Mouse (Mus musculus): Measurements from ENCODE around the gene Arf1. TPM values are rescaled to one million over a fixed set of nuclear protein-coding genes. Genes with fewer than 3 reads are reported as not detected.

Arf1 gene
- 684 and 686 TPM in 2 replicates for polyA plus RNA-seq (2015; fragmentation: Nextera tagmentation; extraction: Ambion mirVana)

DNA sequence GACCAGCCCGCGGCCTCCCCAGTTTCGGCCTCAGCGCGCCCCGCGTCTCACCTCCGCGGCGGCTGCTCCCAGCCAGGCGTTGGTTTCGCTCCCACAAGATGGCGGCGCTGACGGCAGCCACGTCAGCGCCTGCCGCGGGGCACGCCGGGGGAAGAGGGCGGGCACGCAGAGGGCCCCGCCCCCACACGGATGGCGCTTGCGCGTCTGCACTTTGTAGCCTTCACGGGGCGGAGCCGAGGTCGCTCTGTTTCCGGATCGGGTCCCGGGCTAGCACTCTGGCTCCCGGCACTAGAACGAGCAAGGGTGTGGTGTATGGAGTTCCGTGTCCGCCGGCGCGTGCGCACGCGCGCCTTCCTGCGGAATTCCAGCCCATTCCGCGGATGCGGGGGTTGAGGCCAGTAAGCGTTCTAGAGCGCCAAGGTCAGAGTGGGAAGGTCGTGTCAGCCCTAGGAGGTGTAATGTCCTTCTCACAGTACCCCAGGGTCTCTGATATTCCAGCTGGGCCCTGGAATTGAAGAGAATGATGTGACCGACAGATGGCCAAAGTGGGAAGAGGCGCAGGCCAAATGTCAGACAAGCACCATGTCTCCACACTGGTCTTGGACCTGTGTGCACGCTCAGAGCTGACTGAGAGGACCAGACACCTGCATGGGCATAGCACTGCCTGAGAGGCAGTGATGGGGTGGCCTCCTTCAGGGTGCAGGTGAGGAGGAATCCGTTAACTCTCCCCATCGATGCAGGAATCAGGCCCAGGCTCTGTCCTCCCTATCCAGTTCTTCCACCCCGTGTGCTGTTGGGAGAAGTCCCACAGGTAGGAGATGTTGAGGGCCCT, at the start of gene Arf1:
TSS of gene Arf1 (minus strand) at position 149 of the 832 bp plus-strand sequence.
- H3K27me3 ChIP-seq (replicated peaks; ENCODE audit: control insufficient read depth, insufficient read depth, low read length): no peaks in the 10 kb centered on the region
- no peaks in the 10 kb centered on the region for H3K36me3 ChIP-seq (ENCODE audit: control insufficient read depth, insufficient read depth, low read length)
- H3K27ac ChIP-seq (ENCODE audit: low read depth, low read length): peak within 1 kb of the TSS; percentile 91
- peak within 1 kb of the TSS; percentile 78 for H3K4me2 ChIP-seq (ENCODE audit: low read length)
- no peaks in the 10 kb centered on the region for H3K9me3 ChIP-seq (ENCODE audit: control insufficient read depth, low read length)
- 5% methylated on average over 57 of the region's 59 CpGs for WGBS
- peak within 1 kb of the TSS; percentile 77 for H3K4me3 ChIP-seq (ENCODE audit: low read length)
- peak within 1 kb of the TSS; percentile 90 for H3K9ac ChIP-seq (ENCODE audit: low read depth, low read length)
- peak; percentile 96 for ATAC-seq
- H3K4me1 ChIP-seq (ENCODE audit: control insufficient read depth, insufficient read depth, low read depth, low read length): peaks cover 33% of the 10 kb centered on the region

GRCm38 (mm10) chr11:59276877-59277276, 48.8 kb upstream of the Arf1 start:
- H3K9me3 ChIP-seq (ENCODE audit: control insufficient read depth, low read length): no peaks in the 10 kb centered on the region
- H3K9ac ChIP-seq (ENCODE audit: low read depth, low read length): no peak overlapping the region
- 39% methylated on average over 2 of the region's 2 CpGs for WGBS
- H3K4me1 ChIP-seq (ENCODE audit: control insufficient read depth, insufficient read depth, low read depth, low read length): no peaks in the 10 kb centered on the region
- H3K4me2 ChIP-seq (ENCODE audit: low read length): no peak overlapping the region
- no peaks in the 10 kb centered on the region for H3K36me3 ChIP-seq (ENCODE audit: control insufficient read depth, insufficient read depth, low read length)
- ATAC-seq: no peak
- H3K4me3 ChIP-seq (ENCODE audit: low read length): no peak overlapping the region
- no peaks in the 10 kb centered on the region for H3K27me3 ChIP-seq (replicated peaks; ENCODE audit: control insufficient read depth, insufficient read depth, low read length)
- no peak overlapping the region for H3K27ac ChIP-seq (ENCODE audit: low read depth, low read length)

DNA sequence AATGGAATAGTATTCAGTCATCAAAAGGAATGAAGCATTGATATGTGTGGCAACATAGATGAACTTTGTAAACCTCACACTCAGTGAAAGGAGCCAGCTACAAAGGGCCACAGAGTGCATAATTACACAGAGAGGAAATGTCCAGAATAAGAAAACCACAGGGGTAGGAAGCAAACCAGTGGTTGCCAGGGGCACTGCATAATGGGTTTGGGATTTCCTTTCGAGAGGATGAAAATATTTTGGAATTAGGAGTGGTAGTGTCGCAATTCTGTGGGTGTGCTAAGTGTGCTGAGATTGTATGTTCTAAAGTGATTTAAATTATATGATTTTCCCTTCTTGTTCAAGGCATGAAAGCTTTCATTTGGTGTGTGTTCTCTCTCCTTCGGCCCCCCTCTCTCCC, 46.1 kb upstream of the Arf1 start:
- no peaks in the 10 kb centered on the region for H3K27me3 ChIP-seq (replicated peaks; ENCODE audit: control insufficient read depth, insufficient read depth, low read length)
- no peak overlapping the region for H3K4me2 ChIP-seq (ENCODE audit: low read length)
- H3K9ac ChIP-seq (ENCODE audit: low read depth, low read length): no peak overlapping the region
- WGBS: 69% methylated on average over 3 of the region's 3 CpGs
- H3K4me1 ChIP-seq (ENCODE audit: control insufficient read depth, insufficient read depth, low read depth, low read length): no peaks in the 10 kb centered on the region
- H3K36me3 ChIP-seq (ENCODE audit: control insufficient read depth, insufficient read depth, low read length): no peaks in the 10 kb centered on the region
- no peak overlapping the region for H3K27ac ChIP-seq (ENCODE audit: low read depth, low read length)
- H3K4me3 ChIP-seq (ENCODE audit: low read length): no peak overlapping the region
- H3K9me3 ChIP-seq (ENCODE audit: control insufficient read depth, low read length): no peaks in the 10 kb centered on the region
- no peak for ATAC-seq

DNA sequence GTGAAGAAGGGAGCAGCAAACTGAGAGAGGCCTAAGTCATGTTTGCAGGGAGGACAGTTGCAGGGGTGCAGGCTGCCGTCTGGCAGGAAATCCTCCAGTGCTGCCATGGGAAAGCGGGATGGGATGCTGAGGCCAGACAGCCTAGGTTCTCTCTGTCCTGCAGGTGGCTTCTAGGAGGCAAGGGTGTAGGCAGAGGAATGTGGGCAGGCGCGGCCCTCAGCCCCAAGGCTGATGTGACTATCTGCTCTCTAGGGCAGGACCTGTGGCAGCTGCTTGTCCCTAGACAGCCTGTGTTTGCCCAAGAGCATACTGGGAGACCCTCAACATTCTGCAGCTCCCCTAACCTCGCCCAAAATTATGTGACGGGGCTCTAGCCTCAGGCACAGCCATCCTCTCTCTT, 38.7 kb upstream of the Arf1 start:
- 25% methylated on average over 6 of the region's 6 CpGs for WGBS
- ATAC-seq: no peak
- H3K27me3 ChIP-seq (replicated peaks; ENCODE audit: control insufficient read depth, insufficient read depth, low read length): no peaks in the 10 kb centered on the region; the same call in 1 of the 2 replicates
- H3K36me3 ChIP-seq (ENCODE audit: control insufficient read depth, insufficient read depth, low read length): no peaks in the 10 kb centered on the region
- no peak overlapping the region for H3K4me3 ChIP-seq (ENCODE audit: low read length)
- H3K4me1 ChIP-seq (ENCODE audit: control insufficient read depth, insufficient read depth, low read depth, low read length): peaks cover 7% of the 10 kb centered on the region
- H3K9me3 ChIP-seq (ENCODE audit: control insufficient read depth, low read length): no peaks in the 10 kb centered on the region; the same call in 1 of the 2 replicates
- H3K4me2 ChIP-seq (ENCODE audit: low read length): no peak overlapping the region
- no peak overlapping the region for H3K27ac ChIP-seq (ENCODE audit: low read depth, low read length)
- no peak overlapping the region for H3K9ac ChIP-seq (ENCODE audit: low read depth, low read length)

DNA sequence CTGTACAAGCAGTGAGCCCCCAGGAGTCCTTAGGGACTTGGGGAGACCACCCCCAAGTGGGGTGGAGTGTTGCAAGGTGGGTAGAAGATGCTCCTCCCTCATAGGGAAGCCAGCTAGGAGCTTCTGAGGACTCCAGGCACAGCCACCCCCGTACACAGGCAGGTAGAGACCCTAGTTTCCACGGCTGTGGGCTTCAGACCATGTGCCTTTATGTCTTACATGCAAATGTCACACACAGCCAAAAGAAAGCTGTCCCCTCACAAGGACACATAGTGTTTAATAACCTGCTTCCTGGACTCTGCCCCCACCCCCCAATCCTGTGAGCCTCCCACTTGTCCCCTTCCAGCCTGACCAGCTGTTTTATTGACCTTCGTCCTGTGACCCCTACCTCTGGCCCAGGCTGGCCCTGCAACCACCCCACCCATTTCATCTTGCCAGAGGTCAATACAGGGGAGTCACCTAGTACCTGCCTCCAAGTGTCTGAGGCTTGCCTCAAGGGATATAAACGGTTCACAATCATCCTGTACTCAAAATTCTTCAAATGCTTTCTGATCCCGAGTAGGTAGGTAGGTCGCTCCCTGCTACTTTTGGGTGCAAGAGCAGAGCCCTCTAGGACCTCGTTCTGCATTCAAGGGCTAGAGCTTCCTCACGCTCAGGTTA, 37.2 kb upstream of the Arf1 start:
- H3K27me3 ChIP-seq (replicated peaks; ENCODE audit: control insufficient read depth, insufficient read depth, low read length): peaks cover 2% of the 10 kb centered on the region; the same call in 1 of the 2 replicates
- WGBS: 64% methylated on average over 8 of the region's 8 CpGs

GRCm38 (mm10) chr11:59264593-59264992, 36.5 kb upstream of the Arf1 start:
- no peaks in the 10 kb centered on the region; the same call in 1 of the 2 replicates for H3K9me3 ChIP-seq (ENCODE audit: control insufficient read depth, low read length)
- H3K27me3 ChIP-seq (replicated peaks; ENCODE audit: control insufficient read depth, insufficient read depth, low read length): peaks cover 2% of the 10 kb centered on the region; the same call in 1 of the 2 replicates
- 3% methylated on average over 8 of the region's 8 CpGs for whole genome bisulfite sequencing
- peak overlapping the region; percentile 46 for H3K4me3 ChIP-seq (ENCODE audit: low read length)
- H3K4me1 ChIP-seq (ENCODE audit: control insufficient read depth, insufficient read depth, low read depth, low read length): peaks cover 7% of the 10 kb centered on the region
- ATAC-seq: 0 out of 2 replicates have a peak, but pooled peaks have one; percentile 16
- H3K27ac ChIP-seq (ENCODE audit: low read depth, low read length): no peak overlapping the region
- peak overlapping the region; percentile 78 for H3K4me2 ChIP-seq (ENCODE audit: low read length)
- no peaks in the 10 kb centered on the region for H3K36me3 ChIP-seq (ENCODE audit: control insufficient read depth, insufficient read depth, low read length)
- peak overlapping the region; percentile 66 for H3K9ac ChIP-seq (ENCODE audit: low read depth, low read length)

More for the DNA sequence above, 37.2 kb upstream of the Arf1 start:
- ATAC-seq: no peak
- Histone ChIP-seq H3K9ac (ENCODE audit: low read depth, low read length) (no peak overlapping the region), H3K4me1 (ENCODE audit: control insufficient read depth, insufficient read depth, low read depth, low read length) (peaks cover 7% of the 10 kb centered on the region), H3K4me2 (ENCODE audit: low read length) (no peak overlapping the region), H3K4me3 (ENCODE audit: low read length) (no peak overlapping the region), H3K9me3 (ENCODE audit: control insufficient read depth, low read length) (no peaks in the 10 kb centered on the region; the same call in 1 of the 2 replicates), H3K27ac (ENCODE audit: low read depth, low read length) (no peak overlapping the region), H3K36me3 (ENCODE audit: control insufficient read depth, insufficient read depth, low read length) (no peaks in the 10 kb centered on the region)

GRCm38 (mm10) chr11:59263870-59264563, 35.9 kb upstream of the Arf1 start:
- peak; percentile 93 for ATAC-seq
- Histone ChIP-seq H3K4me2 (ENCODE audit: low read length) (peak overlapping the region; percentile 78), H3K27ac (ENCODE audit: low read depth, low read length) (peak overlapping the region; percentile 30; the same call in 1 of the 2 replicates), H3K9me3 (ENCODE audit: control insufficient read depth, low read length) (no peaks in the 10 kb centered on the region; the same call in 1 of the 2 replicates), H3K36me3 (ENCODE audit: control insufficient read depth, insufficient read depth, low read length) (no peaks in the 10 kb centered on the region), H3K4me3 (ENCODE audit: low read length) (peak overlapping the region; percentile 46), H3K9ac (ENCODE audit: low read depth, low read length) (peak overlapping the region; percentile 66), H3K4me1 (ENCODE audit: control insufficient read depth, insufficient read depth, low read depth, low read length) (peaks cover 7% of the 10 kb centered on the region), H3K27me3 (replicated peaks; ENCODE audit: control insufficient read depth, insufficient read depth, low read length) (peaks cover 2% of the 10 kb centered on the region; the same call in 1 of the 2 replicates)
- WGBS: under 1% methylated on average over 55 of the region's 56 CpGs

- H3K27ac ChIP-seq (ENCODE audit: low read depth, low read length): no peak overlapping the region
- no peaks in the 10 kb centered on the region for H3K9me3 ChIP-seq (ENCODE audit: control insufficient read depth, low read length)
- no peak overlapping the region for H3K4me2 ChIP-seq (ENCODE audit: low read length)
- peaks cover 2% of the 10 kb centered on the region; the same call in 1 of the 2 replicates for H3K27me3 ChIP-seq (replicated peaks; ENCODE audit: control insufficient read depth, insufficient read depth, low read length)
- no peaks in the 10 kb centered on the region for H3K36me3 ChIP-seq (ENCODE audit: control insufficient read depth, insufficient read depth, low read length)
- peaks cover 7% of the 10 kb centered on the region for H3K4me1 ChIP-seq (ENCODE audit: control insufficient read depth, insufficient read depth, low read depth, low read length)
- no peak for ATAC-seq
- H3K4me3 ChIP-seq (ENCODE audit: low read length): no peak overlapping the region
- H3K9ac ChIP-seq (ENCODE audit: low read depth, low read length): no peak overlapping the region
These were observed 34.2 kb upstream of the Arf1 start for GRCm38 (mm10) chr11:59262308-59262707.

All from hindbrain, embryonic 16.5 days (tissue).